Mouse (Mus musculus): ENCODE measurements at regions not wholly inside any gene's neighbourhood (a gene's known extent, or its start where the extent isn't known, plus 50 kb on each side); places are given as distances from the start of the nearest gene placed in this dataset.

- TF ChIP-seq CTCF (IDR thresholded peaks at IDR 0.05; ENCODE audit: borderline replicate concordance, insufficient read depth, low read depth, low read length) (no peak), POLR2A (IDR thresholded peaks at IDR 0.05; ENCODE audit: borderline replicate concordance, insufficient read depth, low read length) (no peak)
Observed at GRCm38 (mm10) chr11:31821479-31822411, 50.3 kb upstream of the Cpeb4 start.
